Mouse (Mus musculus) kidney, postnatal 4 days (tissue): ENCODE data around the gene Usp18.

Experiments used
- DNase-seq, 2 experiments: peaks; one replicate each; pipeline ENCODE4 v3.0.0; 2021; ENCODE audit warnings: mixed read lengths in 2 of 2

Gene Usp18

DNA sequence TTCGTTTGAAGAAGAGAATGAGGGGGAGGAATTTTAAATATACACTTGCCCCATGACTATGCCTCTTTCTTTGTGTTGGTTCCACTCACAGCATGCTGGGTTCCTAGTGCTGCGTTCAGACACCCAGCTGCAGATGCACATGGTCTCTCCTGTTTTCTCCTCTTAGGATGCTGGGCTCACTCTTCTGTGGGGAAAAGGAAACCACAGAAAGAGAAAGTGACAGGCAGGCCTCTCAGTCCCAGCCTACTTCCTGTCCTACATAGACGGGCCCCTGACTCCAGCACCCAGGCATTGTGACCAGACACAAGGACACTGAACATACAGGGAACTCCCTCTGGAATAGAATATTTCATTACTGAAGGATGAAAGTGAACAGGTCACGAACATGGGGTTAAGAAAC, 19.7 kb upstream of the Usp18 start:
- DNase-seq, result no peak

DNA sequence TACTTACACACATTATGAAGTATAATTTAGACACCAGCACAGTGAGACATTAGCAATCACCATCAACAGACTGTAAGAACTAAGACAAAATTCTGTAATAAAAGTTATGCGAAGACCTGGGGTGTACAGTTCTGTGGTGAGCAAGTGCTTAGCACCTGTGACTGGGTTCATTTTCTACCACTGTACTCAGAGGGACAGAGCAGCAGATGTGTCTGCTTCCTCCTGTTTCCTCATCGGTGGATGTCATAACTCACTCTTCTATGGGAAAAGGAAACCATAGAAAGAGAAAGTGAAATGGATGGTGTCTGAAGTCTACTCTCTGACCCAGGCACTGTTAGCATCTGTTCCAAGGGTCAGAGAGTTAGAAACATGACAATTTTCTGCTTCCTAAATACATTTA, 19.0 kb upstream of the Usp18 start:
- DNase-seq, result no peak

- no peak for DNase-seq
These were observed 17.3 kb upstream of the Usp18 start for GRCm38 (mm10) chr6:121228421-121228820.

GRCm38 (mm10) chr6:121232652-121233051, 13.1 kb upstream of the Usp18 start:
- DNase-seq, result no peak

DNA sequence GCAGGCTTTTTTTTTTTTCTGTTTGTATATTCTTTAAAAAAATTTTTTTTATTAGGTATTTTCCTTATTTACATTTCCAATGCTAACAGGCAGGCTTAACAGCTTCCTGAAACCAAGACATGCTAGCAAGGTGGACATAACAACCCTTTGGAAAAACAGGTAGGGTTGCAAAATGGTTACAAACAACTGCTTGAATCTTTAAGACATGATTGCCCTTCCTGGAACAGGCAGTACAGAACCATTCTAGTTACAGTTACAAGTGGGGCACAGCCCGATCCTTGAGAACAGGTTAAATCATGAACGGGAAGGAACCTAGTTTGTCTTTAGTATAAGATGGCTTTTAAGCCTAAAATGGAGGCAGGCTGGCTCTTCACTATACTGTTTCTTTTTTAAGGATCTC, 9.3 kb upstream of the Usp18 start:
- DNase-seq, result no peak

- DNase-seq, result no peak
These were observed 7.5 kb upstream of the Usp18 start for GRCm38 (mm10) chr6:121238209-121238608.

DNA sequence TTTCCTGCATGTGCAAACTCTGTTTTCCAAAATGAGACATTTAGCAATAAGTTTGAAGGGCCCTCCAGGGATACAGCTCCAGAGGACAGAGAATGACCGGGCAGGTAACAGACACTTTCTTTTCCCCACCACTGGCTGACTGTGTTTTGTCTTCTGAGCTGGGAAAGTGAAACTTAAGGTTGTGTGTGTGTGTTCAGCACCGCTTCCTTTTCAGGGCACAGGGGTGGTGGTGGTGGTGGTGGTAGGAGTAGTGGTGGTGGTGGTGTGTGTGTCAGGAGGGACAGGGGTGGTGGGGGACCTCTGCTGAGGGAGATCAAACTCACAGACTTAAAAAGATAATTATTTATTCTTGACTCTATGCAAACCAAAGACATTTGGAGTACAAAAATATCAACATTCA, 3.9 kb upstream of the Usp18 start:
- DNase-seq, result no peak

DNA sequence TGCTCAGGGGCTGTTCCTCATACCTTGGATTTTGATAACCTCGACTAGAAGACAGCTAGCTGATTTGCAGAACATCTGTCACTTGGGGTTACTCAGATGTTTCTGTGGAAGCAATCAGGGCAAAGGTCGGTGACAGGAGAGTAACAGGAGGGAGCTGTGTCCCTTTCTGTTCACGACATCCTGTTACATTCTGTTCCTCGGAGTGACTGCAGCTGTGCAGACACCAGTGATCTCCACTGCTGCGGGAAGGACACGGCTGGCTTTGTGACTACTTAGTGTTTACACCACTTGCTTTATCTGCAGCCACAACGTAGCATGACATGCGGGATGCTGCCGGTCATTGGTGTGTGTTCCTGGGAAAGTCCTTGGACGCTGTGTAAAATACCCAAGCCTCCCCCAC, 2.5 kb upstream of the Usp18 start:
- peak in 1 of 2 experiments; percentile 12 for DNase-seq

DNA sequence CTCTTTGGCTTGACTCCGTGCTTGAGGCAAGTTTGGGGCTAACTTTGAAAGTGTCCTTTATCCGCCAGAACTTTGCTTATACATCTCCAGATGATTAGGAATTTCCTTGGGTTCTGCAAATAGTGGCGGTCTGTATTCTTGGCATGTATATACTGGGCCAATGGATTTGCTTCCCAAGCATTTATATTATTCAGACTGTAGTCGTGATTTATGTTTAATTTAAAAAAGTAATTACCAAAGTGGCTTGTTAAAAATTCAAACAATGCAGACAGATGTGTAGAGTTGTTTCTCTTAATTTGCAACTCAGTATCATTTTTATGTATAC, 293 bp downstream of the Usp18 start:
- DNase-seq, result no peak

DNA sequence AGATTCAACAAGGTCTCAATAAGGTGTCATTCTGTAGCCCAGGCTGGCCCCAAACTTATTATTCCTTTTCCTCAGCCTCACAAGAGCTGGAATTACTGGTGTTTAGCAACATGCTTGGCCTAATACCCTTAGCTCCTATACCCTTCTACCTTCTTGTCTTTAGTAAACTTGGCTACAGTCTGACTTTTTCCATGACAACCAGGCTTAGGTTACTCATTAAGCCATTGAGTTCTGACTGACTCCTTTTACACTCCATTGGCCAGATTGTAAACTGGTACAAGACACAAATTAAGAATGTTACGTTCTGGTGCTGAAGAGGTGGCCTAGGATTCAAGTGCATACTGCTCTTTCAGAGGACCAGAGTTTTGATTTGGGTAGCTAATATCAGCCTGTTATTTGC, 4.7 kb downstream of the Usp18 start:
- DNase-seq, result no peak

- no peak for DNase-seq
These were observed 5.5 kb downstream of the Usp18 start for GRCm38 (mm10) chr6:121251256-121251655.

DNA sequence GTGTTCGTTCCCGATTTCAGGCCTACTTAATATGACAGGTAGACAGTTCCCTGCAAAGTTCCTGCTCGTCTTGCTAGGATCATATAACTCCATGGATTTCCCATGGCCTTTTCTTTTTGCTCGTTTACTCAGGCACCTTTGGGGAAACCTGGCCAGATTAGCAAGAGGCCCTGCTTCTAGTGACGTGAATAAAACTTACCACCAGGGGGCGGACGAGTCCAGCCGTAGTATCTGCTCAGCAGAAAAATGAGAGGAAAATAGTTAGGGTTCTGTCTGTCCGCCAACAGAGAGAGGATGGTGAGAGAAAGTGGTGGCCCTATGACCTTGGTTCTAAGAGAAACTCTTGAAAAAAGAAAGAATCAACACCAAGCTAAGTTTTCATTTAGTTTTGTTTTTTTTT, 14.8 kb downstream of the Usp18 start:
- DNase-seq, result peak; percentile 82 to 83

- DNase-seq, result no peak
These were observed 15.5 kb downstream of the Usp18 start for GRCm38 (mm10) chr6:121261233-121261632.

DNA sequence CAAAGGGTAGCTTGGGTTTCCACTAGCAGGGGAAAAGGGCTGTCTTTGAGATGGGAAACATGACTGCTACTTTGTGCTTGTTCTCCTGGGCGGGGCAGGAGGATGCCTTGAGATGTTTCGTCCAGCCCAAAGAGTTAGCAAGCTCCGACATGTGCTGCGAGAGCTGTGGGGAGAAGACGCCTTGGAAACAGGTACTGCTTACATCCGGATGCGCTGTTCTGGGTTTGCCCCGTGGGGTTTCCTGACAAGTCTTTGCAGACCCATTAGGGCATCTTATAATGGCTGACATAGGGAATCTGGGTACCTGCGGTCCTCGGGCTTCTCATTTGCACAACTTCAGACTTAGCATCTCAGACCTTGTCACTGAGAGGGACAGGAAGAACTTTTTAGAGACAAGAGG, 16.3 kb downstream of the Usp18 start:
- no peak for DNase-seq

- no peak for DNase-seq
These were observed 16.8 kb downstream of the Usp18 start for GRCm38 (mm10) chr6:121262496-121262895.

GRCm38 (mm10) chr6:121270156-121270555, 24.4 kb downstream of the Usp18 start:
- DNase-seq, result no peak

DNA sequence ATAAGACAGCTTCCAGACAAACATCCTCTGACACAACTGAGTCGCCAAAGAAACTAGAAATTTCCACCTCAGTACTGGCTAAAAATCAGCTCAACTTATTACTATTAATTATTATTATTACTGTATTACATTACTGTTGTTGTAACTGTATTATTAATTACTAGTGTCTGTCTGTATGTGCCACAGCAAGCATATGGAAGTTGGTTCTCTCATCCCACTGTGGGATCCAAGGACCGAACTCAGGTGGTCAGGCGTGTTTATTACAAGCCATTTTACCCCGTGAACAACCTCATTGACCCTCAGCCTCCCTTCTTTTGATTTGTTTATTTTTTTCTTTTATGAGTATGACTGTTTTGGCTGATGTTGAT, 26.0 kb downstream of the Usp18 start:
- DNase-seq, result no peak

DNA sequence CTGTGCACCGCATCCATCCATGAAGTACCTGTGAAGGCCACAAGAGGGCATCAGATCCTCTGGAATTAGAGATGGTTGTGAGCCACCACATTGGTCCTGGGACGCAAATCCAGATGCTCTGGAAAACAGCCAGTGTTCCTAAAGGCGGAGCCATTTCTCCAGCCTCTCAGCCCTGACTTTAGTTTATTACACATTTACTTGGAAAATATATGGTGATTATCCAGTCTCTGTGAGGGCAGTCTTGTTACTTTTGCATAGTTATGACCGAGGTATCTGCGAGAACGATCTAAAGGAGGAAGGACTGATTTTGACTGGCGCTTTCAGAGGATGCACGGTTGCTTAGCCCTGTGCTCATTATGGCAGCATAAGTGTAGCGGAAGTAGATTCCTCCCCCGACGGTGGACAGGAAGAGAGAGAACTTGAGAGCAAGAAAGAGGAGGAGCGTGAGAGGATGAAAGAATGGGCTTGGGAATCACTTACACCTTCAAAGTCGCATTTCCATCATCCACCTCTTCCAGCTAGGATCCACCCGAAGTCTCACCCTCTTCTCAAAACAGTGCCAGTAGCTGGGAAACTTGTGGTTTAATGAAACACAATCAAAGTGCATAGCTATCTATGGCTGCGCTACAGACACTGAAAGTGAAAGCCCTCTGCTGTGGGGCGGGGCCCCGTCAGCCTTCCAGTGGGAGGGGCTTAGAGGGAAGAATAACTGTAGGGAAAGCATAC, 26.5 kb downstream of the Usp18 start:
- DNase-seq, result peak; percentile 89 to 92

GRCm38 (mm10) chr6:121274356-121274755, 28.6 kb downstream of the Usp18 start:
- DNase-seq, result peak; percentile 16 to 44

GRCm38 (mm10) chr6:121284132-121284531, 38.4 kb downstream of the Usp18 start:
- no peak for DNase-seq

GRCm38 (mm10) chr6:121299317-121299716, 53.6 kb downstream of the Usp18 start:
- no peak for DNase-seq

GRCm38 (mm10) chr6:121299954-121300353, 54.2 kb downstream of the Usp18 start, which contains the start of gene Slc6a13:
TSS of gene Slc6a13 (plus strand) at chr6:121300227.
- DNase-seq, result peak; percentile 80 to 87

- peak; percentile 25 to 55 for DNase-seq
These were observed 54.8 kb downstream of the Usp18 start for GRCm38 (mm10) chr6:121300504-121300903.

- peak; percentile 25 to 45 for DNase-seq
These were observed 57.9 kb downstream of the Usp18 start for GRCm38 (mm10) chr6:121303466-121304220.

- peak; percentile 49 to 68 for DNase-seq
These were observed 58.9 kb downstream of the Usp18 start for GRCm38 (mm10) chr6:121304630-121305029.
